Mouse (Mus musculus) monocyte, adult 5-6 weeks (primary cell): Measurements from ENCODE around the gene Pogk. TPM values are rescaled to one million over a fixed set of nuclear protein-coding genes. Genes with fewer than 3 reads are reported as not detected.

Source experiments
- ATAC-seq: fragments of 153-309, 156-312 bp; replicated peaks from 2 replicates; pipeline ENCODE4 v1.8.0; 2017; ENCODE audit warnings: mild to moderate bottlenecking; ENCODE audit not compliant: low TSS enrichment, insufficient number of reproducible peaks, severe bottlenecking, poor library complexity, low FRiP score
- total RNA-seq: library from RNA; stranded (forward); fragments of 200-1000, 200-491, 200-594 nt; gene quantifications from 3 replicates; pipeline ENCODE4 v1.2.3, GENCODE M21; 2017

Pogk gene
- total RNA-seq, 1 experiment from 2014 or later: 18.9 TPM

- ATAC-seq: no peak
Measured at GRCm38 (mm10) chr1:166381821-166382220, 27.8 kb downstream of the Pogk start.

GRCm38 (mm10) chr1:166381336-166381735 is 28.3 kb downstream of the Pogk start:
- ATAC-seq: no peak

GRCm38 (mm10) chr1:166379630-166380231 is 29.9 kb downstream of the Pogk start:
- ATAC-seq: peak; percentile 41

- peak; percentile 77 for ATAC-seq
Measured at GRCm38 (mm10) chr1:166379013-166379629, 30.5 kb downstream of the Pogk start, which contains the start of gene Tada1. Gene Tada1 (plus strand): TSS chr1:166379097.

GRCm38 (mm10) chr1:166378431-166379012 is 31.1 kb downstream of the Pogk start:
- no peak for ATAC-seq

- no peak for ATAC-seq
Measured at GRCm38 (mm10) chr1:166377171-166377570, 32.5 kb downstream of the Pogk start.

- ATAC-seq: no peak
Measured at GRCm38 (mm10) chr1:166363122-166363521, 46.5 kb downstream of the Pogk start.

GRCm38 (mm10) chr1:166362659-166363058 is 47.0 kb downstream of the Pogk start:
- no peak for ATAC-seq

GRCm38 (mm10) chr1:166361842-166362241 is 47.8 kb downstream of the Pogk start:
- no peak for ATAC-seq

- ATAC-seq: no peak
Measured at GRCm38 (mm10) chr1:166360896-166361295, 48.8 kb downstream of the Pogk start.

- peak; percentile 98 for ATAC-seq
Measured at GRCm38 (mm10) chr1:166360157-166360855, 49.4 kb downstream of the Pogk start.

- no peak for ATAC-seq
Measured at GRCm38 (mm10) chr1:166349751-166350150, 59.9 kb downstream of the Pogk start.

- ATAC-seq: no peak
Measured at GRCm38 (mm10) chr1:166349341-166349740, 60.3 kb downstream of the Pogk start.

- no peak for ATAC-seq
Measured at GRCm38 (mm10) chr1:166346906-166347305, 62.8 kb downstream of the Pogk start.

- ATAC-seq: peak; percentile 81
Measured at GRCm38 (mm10) chr1:166345602-166346001, 64.1 kb downstream of the Pogk start.

- ATAC-seq: no peak
Measured at GRCm38 (mm10) chr1:166344300-166345077, 65.2 kb downstream of the Pogk start.

GRCm38 (mm10) chr1:166343586-166343985 is 66.1 kb downstream of the Pogk start:
- no peak for ATAC-seq

GRCm38 (mm10) chr1:166342539-166342938 is 67.1 kb downstream of the Pogk start:
- peak; percentile 50; the same call in 1 of the 2 replicates for ATAC-seq

GRCm38 (mm10) chr1:166342060-166342459 is 67.6 kb downstream of the Pogk start:
- no peak for ATAC-seq
